Comparison of ENCODE assay signal across 8 mouse cellular contexts in genomic region chr4:47399824-47400223, GRCm38 (mm10). TPM values are rescaled to one million over a fixed set of nuclear protein-coding genes. Genes with fewer than 3 reads are reported as not detected.
DNase-seq lines count a peak whose midpoint lies in the region; TF ChIP-seq lines count a peak whose summit lies in the region.

No protein-coding gene starts in this region.

- peak; percentile 82 for DNase-seq in heart, adult 11 months
- DNase-seq in heart, embryonic 10.5 days (ENCODE audit: low spot score) = no peak
- DNase-seq in testis, postnatal 14 days (ENCODE audit: low spot score) = no peak
- DNase-seq in c-Kit-positive CD71-positive TER-119-positive erythroid progenitor cells, embryonic 14.5 days (ENCODE audit: low spot score) = peak; percentile 15
- peak; percentile 29 to 48 for DNase-seq in kidney, postnatal 4 days
- peak; percentile 21 for DNase-seq in thymus, postnatal 14 days
- DNase-seq in frontal cortex, postnatal 10 days (ENCODE audit: low spot score in 2 of 2) = no peak

- peak; percentile 11; the same call in 1 of the 2 replicates for TF ChIP-seq CTCF in testis, adult 2 months (IDR thresholded peaks at IDR 0.05; ENCODE audit: control insufficient read depth, insufficient read depth, insufficient replicate concordance, low read depth, low read length)

- H3K27ac ChIP-seq in heart, embryonic 10.5 days = no peak overlapping the region
- H3K27ac ChIP-seq in testis, adult 2 months (ENCODE audit: control insufficient read depth, insufficient read depth, low read depth, low read length) = no peak overlapping the region

- H3K4me1 ChIP-seq in heart, embryonic 10.5 days = no peaks in the 10 kb centered on the region; the same call in 1 of the 2 replicates
- H3K4me1 ChIP-seq in testis, adult 2 months (ENCODE audit: control insufficient read depth, insufficient read depth, low read length) = no peaks in the 10 kb centered on the region

- H3K9me3 ChIP-seq in heart, embryonic 10.5 days = no peaks in the 10 kb centered on the region

- no peak for TF ChIP-seq POLR2A in testis, adult 2 months (IDR thresholded peaks at IDR 0.05; ENCODE audit: control insufficient read depth, low read depth, low read length)

- no peak overlapping the region for H3K4me3 ChIP-seq in heart, embryonic 10.5 days
- H3K4me3 ChIP-seq in testis, adult 2 months (ENCODE audit: control insufficient read depth, low read depth, low read length) = no peak overlapping the region

- H3K36me3 ChIP-seq in heart, embryonic 10.5 days = peaks cover 49% of the 10 kb centered on the region; the same call in 1 of the 2 replicates
- no peaks in the 10 kb centered on the region; the same call in 1 of the 2 replicates for H3K36me3 ChIP-seq in testis, adult 2 months (ENCODE audit: control insufficient read depth, insufficient read depth, low read length)

- H3K27me3 ChIP-seq in heart, embryonic 10.5 days (ENCODE audit: insufficient read depth, poor library complexity, severe bottlenecking) = no peaks in the 10 kb centered on the region
- H3K27me3 ChIP-seq in testis, adult 2 months (ENCODE audit: control insufficient read depth, insufficient read depth, low read length) = no peaks in the 10 kb centered on the region

RNA-seq across cellular contexts. Expression of gene Tgfbr1, which starts 46.8 kb away (rescaled TPM):
- 47.9 and 51.9 TPM in 2 replicates for polyA plus RNA-seq in heart, embryonic 10.5 days (2016; fragmentation: Nextera tagmentation; extraction: Ambion mirVana)
- 10.7 and 17.2 TPM in 2 replicates for polyA plus RNA-seq in testis, adult 2 months (2012; rRNA removed)

Comparison
In these comparisons a context has a peak if more than half of its experiments do, and no peak if none do; other contexts are left out.
1. DNase-seq: peak in heart, adult 11 months (single experiment), c-Kit-positive CD71-positive TER-119-positive erythroid progenitor cells, embryonic 14.5 days (single experiment), kidney, postnatal 4 days (2 of 2) and thymus, postnatal 14 days (single experiment); none in heart, embryonic 10.5 days (single experiment), testis, postnatal 14 days (single experiment) and frontal cortex, postnatal 10 days (0 of 2).